Mouse (Mus musculus): ENCODE measurements around the gene Slco1a6. TPM values are rescaled to one million over a fixed set of nuclear protein-coding genes. Genes with fewer than 3 reads are reported as not detected.
A peak's percentile ranks its signal among the peaks of the same experiment; 100 is the strongest.
"Not testable (repeated sequence)": the region's sequence is repeated elsewhere in the genome, so short reads cannot be mapped to it uniquely, and the experiment has no call there.

The Slco1a6 gene
- total RNA-seq (2022), result not detected

DNA sequence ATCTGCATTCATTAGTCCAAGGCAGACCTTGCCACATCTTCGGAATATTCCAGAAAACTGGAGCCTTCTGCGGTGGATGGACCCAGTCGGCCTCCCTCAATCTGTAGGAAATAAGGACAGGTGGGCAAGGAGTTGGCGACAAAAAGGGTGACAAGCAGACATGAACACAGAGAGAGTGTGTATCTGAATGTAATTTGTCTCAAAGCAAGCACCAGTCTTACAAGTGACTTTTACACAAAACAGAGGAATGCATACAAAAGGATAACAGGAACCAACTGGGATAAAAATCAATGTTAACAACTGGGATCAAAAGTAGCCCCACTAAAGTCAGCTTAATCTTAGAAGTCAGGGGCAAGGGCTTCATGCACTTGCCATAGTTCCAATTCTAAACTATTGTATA lies at the start of gene Slco1a6:
Gene Slco1a6 (minus strand): TSS at position 101 of the 400 bp plus-strand sequence.
- DNase-seq (ENCODE audit: low spot score), result no peak

DNA sequence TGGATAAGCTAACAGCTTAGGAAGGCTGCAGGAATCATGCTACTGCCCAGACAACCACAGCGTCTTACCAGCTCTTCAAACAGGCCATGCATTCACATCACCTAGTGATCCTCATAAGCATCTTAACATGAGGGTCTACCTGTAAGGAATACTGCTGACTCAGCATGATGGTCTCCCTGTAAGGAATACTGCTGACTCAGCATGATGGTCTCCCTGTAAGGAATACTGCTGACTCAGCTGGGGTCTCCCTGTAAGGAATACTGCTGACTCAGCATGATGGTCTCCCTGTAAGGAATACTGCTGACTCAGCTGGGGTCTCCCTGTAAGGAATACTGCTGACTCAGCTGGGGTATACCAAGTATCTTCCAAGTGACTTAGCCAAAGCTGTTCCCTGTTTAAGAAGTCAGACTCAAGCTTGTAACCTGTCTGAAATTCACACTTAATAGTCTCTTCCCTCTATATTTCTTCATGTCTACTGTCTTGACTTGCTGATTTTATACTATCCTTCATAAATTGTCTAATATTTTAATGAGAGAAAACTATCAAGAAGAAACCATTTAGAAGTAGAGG lies 42.5 kb upstream of the Slco1a6 start:
- DNase-seq (ENCODE audit: low spot score), result not testable (repeated sequence)

GRCm38 (mm10) chr6:142245065-142245464 lies 36.7 kb upstream of the Slco1a6 start:
- no peak for DNase-seq (ENCODE audit: low spot score)

- no peak for DNase-seq (ENCODE audit: low spot score)
Observed at GRCm38 (mm10) chr6:142239468-142239867, 31.1 kb upstream of the Slco1a6 start.

GRCm38 (mm10) chr6:142220138-142220537 lies 11.8 kb upstream of the Slco1a6 start:
- no peak for DNase-seq (ENCODE audit: low spot score)

DNA sequence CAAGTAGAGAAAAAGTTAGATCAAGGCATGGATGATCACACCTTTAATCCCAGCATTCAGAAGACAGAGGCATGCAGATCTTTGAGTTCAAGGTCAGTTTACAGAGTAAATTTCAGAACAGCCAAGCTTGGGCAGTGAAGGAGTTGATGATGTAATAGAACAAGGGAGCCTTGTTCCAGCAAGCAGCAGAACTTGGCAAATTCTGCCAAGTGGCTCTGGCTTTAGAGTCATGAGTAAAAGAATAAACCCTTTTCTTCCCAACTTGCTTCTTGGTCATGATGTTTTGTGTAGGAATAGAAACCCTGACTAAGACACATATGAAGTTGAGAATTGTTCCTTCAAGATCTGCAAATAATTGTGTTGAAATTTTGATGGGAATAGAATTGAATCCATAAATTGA lies 3.5 kb upstream of the Slco1a6 start:
- DNase-seq (ENCODE audit: low spot score), result no peak

- DNase-seq (ENCODE audit: low spot score), result no peak
Observed at GRCm38 (mm10) chr6:142209749-142210148, 1.4 kb upstream of the Slco1a6 start.

- DNase-seq (ENCODE audit: low spot score), result no peak
Observed at GRCm38 (mm10) chr6:142200524-142200923, 7.8 kb downstream of the Slco1a6 start.

DNA sequence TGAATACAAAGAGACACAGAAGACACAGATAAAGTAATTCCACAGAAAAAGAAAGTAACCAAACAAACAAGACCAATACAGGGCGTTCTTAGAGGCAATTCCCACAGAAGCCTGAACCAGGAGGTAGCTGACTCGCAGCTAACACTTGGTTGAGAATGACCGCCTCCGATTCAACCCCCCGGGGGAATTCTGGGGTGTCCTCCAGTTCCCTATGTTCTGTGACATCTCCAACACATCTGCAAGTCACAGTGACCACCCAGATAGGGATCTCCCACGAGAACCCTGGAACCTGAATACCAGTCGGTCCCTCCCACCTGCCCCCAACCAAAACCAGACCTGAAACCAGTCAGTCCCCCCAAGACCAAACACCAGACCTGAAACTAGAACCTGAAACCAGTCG lies 14.1 kb downstream of the Slco1a6 start:
- DNase-seq (ENCODE audit: low spot score), result no peak

- DNase-seq (ENCODE audit: low spot score), result no peak
Observed at GRCm38 (mm10) chr6:142191962-142192361, 16.4 kb downstream of the Slco1a6 start.

GRCm38 (mm10) chr6:142187426-142187825 lies 20.9 kb downstream of the Slco1a6 start:
- DNase-seq (ENCODE audit: low spot score), result no peak

GRCm38 (mm10) chr6:142185868-142186415 lies 22.4 kb downstream of the Slco1a6 start:
- DNase-seq (ENCODE audit: low spot score), result no peak

DNA sequence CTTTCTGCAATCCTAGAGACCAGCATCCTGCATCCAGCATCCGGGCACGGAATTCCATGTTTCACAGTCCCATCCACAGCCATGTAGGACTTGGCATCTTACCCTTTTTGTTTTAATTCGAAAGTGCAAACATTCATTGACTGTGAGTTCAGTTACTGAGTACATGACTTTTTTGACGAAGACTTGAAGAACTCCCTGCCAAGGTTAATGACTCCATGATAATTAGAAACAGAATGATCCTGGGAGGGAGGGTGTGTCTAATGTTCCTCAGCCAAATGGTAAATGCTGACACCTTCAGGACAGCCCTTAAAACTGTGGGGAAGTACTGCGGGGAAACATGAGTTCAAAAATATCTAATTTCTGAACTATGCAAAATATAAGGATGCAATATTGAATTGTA lies 44.9 kb downstream of the Slco1a6 start:
- no peak for DNase-seq (ENCODE audit: low spot score)

DNA sequence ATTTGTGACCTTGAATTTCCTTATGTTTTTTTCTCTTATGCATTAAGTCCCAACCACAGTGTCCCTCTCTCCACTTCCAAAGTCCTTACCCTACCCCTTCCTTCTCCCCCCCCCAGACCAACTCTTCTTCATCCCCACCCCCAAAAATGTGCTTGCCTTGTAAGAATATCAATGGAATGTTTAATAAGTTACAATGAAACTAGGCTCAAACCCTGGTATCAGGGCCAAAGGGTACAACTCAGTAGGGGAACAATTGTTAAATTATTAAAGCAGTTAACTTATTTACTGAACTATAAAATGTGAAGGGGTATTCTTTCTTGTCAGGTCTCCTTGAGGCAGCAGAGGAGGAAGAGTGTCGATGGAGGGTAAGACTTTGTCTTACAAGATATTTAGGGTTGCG lies 47.1 kb downstream of the Slco1a6 start:
- DNase-seq (ENCODE audit: low spot score), result no peak

DNA sequence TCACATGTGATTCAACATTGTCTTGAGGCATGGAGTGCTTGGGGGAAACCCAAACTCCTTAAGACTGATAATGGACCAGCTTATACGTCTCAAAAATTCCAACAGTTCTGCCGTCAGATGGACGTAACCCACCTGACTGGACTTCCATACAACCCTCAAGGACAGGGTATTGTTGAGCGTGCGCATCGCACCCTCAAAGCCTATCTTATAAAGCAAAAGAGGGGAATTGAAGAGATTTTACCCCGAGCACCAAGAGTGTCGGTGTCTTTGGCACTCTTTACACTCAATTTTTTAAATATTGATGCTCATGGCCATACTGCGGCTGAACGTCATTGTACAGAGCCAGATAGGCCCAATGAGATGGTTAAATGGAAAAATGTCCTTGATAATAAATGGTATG lies 54.2 kb downstream of the Slco1a6 start:
- DNase-seq (ENCODE audit: low spot score), result peak; percentile 32

GRCm38 (mm10) chr6:142148371-142148770 lies 60.0 kb downstream of the Slco1a6 start:
- DNase-seq (ENCODE audit: low spot score), result no peak

DNA sequence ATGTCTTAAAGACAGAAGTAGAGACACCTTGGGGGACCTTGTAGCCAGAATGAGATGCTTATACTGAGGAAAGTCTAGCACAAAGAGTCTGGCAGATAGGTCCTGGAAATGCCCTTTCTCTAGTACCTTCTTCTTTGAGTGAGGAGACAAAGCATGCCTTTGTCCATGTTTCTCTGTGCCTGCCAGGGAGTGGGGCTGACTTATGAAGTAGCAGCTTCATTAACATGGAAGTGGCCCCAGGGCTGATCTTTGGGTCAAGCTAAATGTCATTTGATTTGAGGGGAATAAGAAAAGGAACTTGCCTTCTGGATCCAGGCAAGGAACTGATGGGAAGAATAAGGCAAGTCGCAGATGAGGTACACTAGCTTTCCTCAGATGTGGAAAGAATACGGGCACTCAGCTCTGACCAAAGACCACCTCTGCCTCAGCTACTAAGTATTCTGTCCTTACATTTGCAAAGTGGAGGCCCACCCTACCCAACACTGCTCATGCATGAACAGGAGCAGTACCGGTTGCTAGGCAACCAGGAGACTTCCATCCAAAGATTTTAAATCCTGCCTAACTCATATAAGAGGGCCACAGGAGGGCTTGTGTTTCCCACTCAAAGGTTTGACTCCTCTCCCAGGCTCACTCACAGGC lies 96.5 kb downstream of the Slco1a6 start:
- DNase-seq (ENCODE audit: low spot score), result no peak

DNA sequence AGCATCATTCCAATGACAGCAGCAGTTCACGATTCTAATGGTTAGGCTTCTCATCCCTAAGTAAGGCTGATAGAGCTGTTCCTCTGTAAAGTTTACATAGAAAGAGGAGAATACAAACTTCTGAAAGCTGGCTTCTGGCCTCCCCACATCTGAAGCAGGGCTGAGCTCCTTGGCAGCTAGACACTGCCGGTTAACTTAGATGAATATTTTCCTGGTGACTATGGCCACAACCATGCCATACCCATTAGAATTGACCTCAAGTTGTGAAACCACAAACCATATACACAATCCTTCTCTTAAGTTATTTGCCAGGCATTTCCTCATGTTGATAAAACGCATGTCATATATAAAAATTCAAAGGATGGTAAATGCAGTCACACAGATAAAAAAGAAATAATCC lies 117.2 kb downstream of the Slco1a6 start:
- no peak for DNase-seq (ENCODE audit: low spot score)

DNA sequence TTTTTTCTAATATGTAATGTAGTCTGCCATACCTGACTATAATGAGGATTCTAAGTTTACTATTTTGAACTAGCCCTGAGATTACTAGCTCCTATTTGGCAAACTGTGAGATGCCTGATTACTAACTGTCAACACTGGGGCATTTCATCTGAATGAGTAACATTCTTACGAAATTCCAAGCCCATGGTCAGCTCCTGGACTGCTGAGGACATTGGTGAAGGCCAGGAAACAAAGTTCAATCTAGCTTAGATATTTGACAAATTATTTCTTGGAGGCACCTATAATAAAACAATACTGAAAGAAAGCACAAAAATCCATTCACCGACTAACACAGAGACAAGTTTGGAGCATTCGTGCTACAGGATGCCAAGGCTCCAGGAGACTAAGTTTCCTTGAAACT lies 150.0 kb downstream of the Slco1a6 start:
- not testable (repeated sequence) for DNase-seq (ENCODE audit: low spot score)

- DNase-seq (ENCODE audit: low spot score), result no peak
Observed at GRCm38 (mm10) chr6:142047689-142048088, 160.6 kb downstream of the Slco1a6 start.

DNA sequence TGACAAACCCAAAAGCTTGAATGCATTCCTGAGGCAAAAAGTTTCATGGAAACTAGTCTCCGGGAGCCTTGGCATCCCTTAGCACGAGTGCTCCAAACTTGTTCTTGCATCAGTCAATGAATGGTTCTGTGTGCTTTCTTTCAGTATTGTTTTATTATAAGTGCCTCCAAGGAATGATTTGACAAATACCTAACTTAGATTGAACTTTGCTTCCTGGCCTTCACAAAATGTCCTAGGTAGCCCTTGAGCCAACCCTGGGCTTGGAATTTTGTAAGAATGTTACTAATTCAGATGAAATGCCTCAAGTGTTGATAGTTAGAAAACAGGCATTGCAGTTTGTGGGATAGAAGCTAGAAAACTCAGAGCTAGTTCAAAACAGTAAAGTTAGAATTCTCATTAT lies 162.6 kb downstream of the Slco1a6 start:
- DNase-seq (ENCODE audit: low spot score), result no peak

GRCm38 (mm10) chr6:142041896-142042295 lies 166.4 kb downstream of the Slco1a6 start:
- DNase-seq (ENCODE audit: low spot score), result no peak

Data from heart, adult 8-10 months (tissue).